Mouse (Mus musculus): ENCODE measurements around the gene Lgi4. TPM values are rescaled to one million over a fixed set of nuclear protein-coding genes. Genes with fewer than 3 reads are reported as not detected.

The Lgi4 gene
- total RNA-seq, 2 experiments from 2014 or later = 37.9 to 41.9 TPM

GRCm38 (mm10) chr7:31084140-31084539, 25.0 kb downstream of the Lgi4 start:
- H3K4me3 ChIP-seq = no peak overlapping the region
- H3K27ac ChIP-seq = peak overlapping the region; percentile 90
- TF ChIP-seq CTCF (conservative IDR thresholded peaks at IDR 0.05) = no peak
- DNase-seq (ENCODE audit: low spot score in 2 of 2) = no peak

GRCm38 (mm10) chr7:31085171-31085570, 26.0 kb downstream of the Lgi4 start:
- H3K27ac ChIP-seq = peak overlapping the region; percentile 90
- peak; percentile 39 to 72 for DNase-seq (ENCODE audit: low spot score in 2 of 2)
- no peak for TF ChIP-seq CTCF (conservative IDR thresholded peaks at IDR 0.05)

GRCm38 (mm10) chr7:31086175-31086755, 27.1 kb downstream of the Lgi4 start:
- TF ChIP-seq CTCF (conservative IDR thresholded peaks at IDR 0.05) = no peak
- Histone ChIP-seq H3K27ac (peak overlapping the region; percentile 90), H3K4me3 (no peak overlapping the region)
- no peak for DNase-seq (ENCODE audit: low spot score in 2 of 2)

More at GRCm38 (mm10) chr7:31085171-31085570, 26.0 kb downstream of the Lgi4 start:
- no peak overlapping the region for H3K4me3 ChIP-seq

GRCm38 (mm10) chr7:31087262-31087661, 28.1 kb downstream of the Lgi4 start:
- H3K27ac ChIP-seq = peak overlapping the region; percentile 90
- H3K4me3 ChIP-seq = no peak overlapping the region
- no peak for DNase-seq (ENCODE audit: low spot score in 2 of 2)
- TF ChIP-seq CTCF (conservative IDR thresholded peaks at IDR 0.05) = no peak

GRCm38 (mm10) chr7:31088206-31088605, 29.1 kb downstream of the Lgi4 start:
- H3K27ac ChIP-seq = peak overlapping the region; percentile 90; the same call in 1 of the 2 replicates
- no peak for TF ChIP-seq CTCF (conservative IDR thresholded peaks at IDR 0.05)
- H3K4me3 ChIP-seq = no peak overlapping the region
- no peak for DNase-seq (ENCODE audit: low spot score in 2 of 2)

GRCm38 (mm10) chr7:31089721-31090120, 30.6 kb downstream of the Lgi4 start:
- H3K4me3 ChIP-seq = no peak overlapping the region
- TF ChIP-seq CTCF (conservative IDR thresholded peaks at IDR 0.05) = no peak
- peak overlapping the region; percentile 90; the same call in 1 of the 2 replicates for H3K27ac ChIP-seq
- DNase-seq (ENCODE audit: low spot score in 2 of 2) = no peak

- DNase-seq (ENCODE audit: low spot score in 2 of 2) = no peak
- TF ChIP-seq CTCF (conservative IDR thresholded peaks at IDR 0.05) = peak; percentile 46
- Histone ChIP-seq H3K27ac (peak overlapping the region; percentile 55; the same call in 1 of the 2 replicates), H3K4me3 (no peak overlapping the region)
Measured at GRCm38 (mm10) chr7:31094774-31095501, 35.8 kb downstream of the Lgi4 start.

GRCm38 (mm10) chr7:31096892-31097564, 37.9 kb downstream of the Lgi4 start:
- DNase-seq (ENCODE audit: low spot score in 2 of 2) = no peak
- no peak overlapping the region for H3K4me3 ChIP-seq
- H3K27ac ChIP-seq = no peak overlapping the region
- TF ChIP-seq CTCF (conservative IDR thresholded peaks at IDR 0.05) = no peak

GRCm38 (mm10) chr7:31097583-31098248, 38.6 kb downstream of the Lgi4 start:
- Histone ChIP-seq H3K27ac (peak overlapping the region; percentile 58; the same call in 1 of the 2 replicates), H3K4me3 (peak overlapping the region; percentile 28; the same call in 1 of the 2 replicates)
- peak; percentile 91 to 92 for DNase-seq (ENCODE audit: low spot score in 2 of 2)
- TF ChIP-seq CTCF (conservative IDR thresholded peaks at IDR 0.05) = peak; percentile 91

GRCm38 (mm10) chr7:31098697-31099611, 39.8 kb downstream of the Lgi4 start:
- H3K4me3 ChIP-seq = no peak overlapping the region
- peak; percentile 69 for TF ChIP-seq CTCF (conservative IDR thresholded peaks at IDR 0.05)
- H3K27ac ChIP-seq = no peak overlapping the region
- DNase-seq (ENCODE audit: low spot score in 2 of 2) = no peak

GRCm38 (mm10) chr7:31099612-31099982, 40.5 kb downstream of the Lgi4 start:
- H3K4me3 ChIP-seq = no peak overlapping the region
- peak; percentile 64 for TF ChIP-seq CTCF (conservative IDR thresholded peaks at IDR 0.05)
- no peak for DNase-seq (ENCODE audit: low spot score in 2 of 2)

GRCm38 (mm10) chr7:31100786-31101185, 41.6 kb downstream of the Lgi4 start:
- TF ChIP-seq CTCF (conservative IDR thresholded peaks at IDR 0.05) = no peak
- Histone ChIP-seq H3K4me3 (no peak overlapping the region), H3K27ac (no peak overlapping the region)
- no peak for DNase-seq (ENCODE audit: low spot score in 2 of 2)

More at GRCm38 (mm10) chr7:31099612-31099982, 40.5 kb downstream of the Lgi4 start:
- H3K27ac ChIP-seq = no peak overlapping the region

Data from layer of hippocampus, adult 2 months (tissue).